Mouse (Mus musculus) CH12.LX (cell line): ENCODE data around the gene Slc31a1. TPM values are rescaled to one million over a fixed set of nuclear protein-coding genes. Genes with fewer than 3 reads are reported as not detected.

ENCODE experiments used
- DNase-seq: peaks from one replicate; pipeline ENCODE4 v3.0.0-alpha.2; 2013; ENCODE audit errors: extremely low read depth
- H3K27ac ChIP-seq: 2 replicates; pipeline ENCODE4 v1.5.1; 2012; ENCODE audit warnings: low read depth, mild to moderate bottlenecking, control low read depth, moderate library complexity; ENCODE audit not compliant: insufficient read depth
- H3K27me3 ChIP-seq: replicated peaks from 2 replicates; pipeline ENCODE3; 2012; ENCODE audit warnings: inconsistent platforms
- H3K36me3 ChIP-seq, 2 experiments: replicated peaks in 1 of 2; 2 replicates each; pipeline versions ENCODE3 to v1.6.1; 2012; ENCODE audit warnings: inconsistent platforms in 1 of 2, low read length in 1 of 2, mild to moderate bottlenecking in 1 of 2, mixed read lengths in 1 of 2, moderate library complexity in 1 of 2; ENCODE audit not compliant: control insufficient read depth in 1 of 2, insufficient read depth in 1 of 2
- H3K4me1 ChIP-seq, 2 experiments: 2 replicates each; pipeline ENCODE4 v1.6.1; 2012; ENCODE audit warnings: inconsistent platforms in 1 of 2, moderate library complexity in 1 of 2; ENCODE audit not compliant: insufficient read depth in 2 of 2, control insufficient read depth in 1 of 2
- H3K4me2 ChIP-seq: 2 replicates; pipeline ENCODE4 v1.6.1; 2012; ENCODE audit warnings: low read depth, mild to moderate bottlenecking, control low read depth; ENCODE audit not compliant: poor library complexity, insufficient read depth, severe bottlenecking
- H3K4me3 ChIP-seq, 3 experiments: fragments of 150-350 bp in 1 of 3; sonication (generic) in 1 of 3; replicated peaks in 1 of 3; 2 replicates each; pipeline versions ENCODE3 to v1.5.1; 2011 to 2012; ENCODE audit warnings: low read depth in 2 of 3, low read length in 2 of 3, mild to moderate bottlenecking in 2 of 3, moderate library complexity in 2 of 3, control low read depth in 1 of 3, improper control_type of control experiment in 1 of 3, inconsistent platforms in 1 of 3, mixed read lengths in 1 of 3; ENCODE audit not compliant: poor library complexity in 1 of 3
- H3K79me2 ChIP-seq: replicated peaks from 2 replicates; pipeline ENCODE4 v1.6.1; 2012; ENCODE audit warnings: mild to moderate bottlenecking, moderate library complexity; ENCODE audit not compliant: control insufficient read depth, poor library complexity, insufficient read depth, severe bottlenecking; ENCODE audit errors: extremely low read depth
- H3K9ac ChIP-seq: 2 replicates; pipeline ENCODE4 v1.6.1; 2012; ENCODE audit warnings: low read depth, mild to moderate bottlenecking, control low read depth, moderate library complexity; ENCODE audit not compliant: insufficient read depth
- H3K9me3 ChIP-seq: replicated peaks from 2 replicates; pipeline ENCODE3; 2012; ENCODE audit warnings: low read length, inconsistent platforms, mixed read lengths
- CHD1 ChIP-seq: IDR thresholded peaks from 2 replicates; pipeline ENCODE4 v1.6.1; 2012; ENCODE audit warnings: low read depth, low read length, improper control_type of control experiment, inconsistent platforms
- CTCF ChIP-seq, 2 experiments: IDR thresholded peaks in 1 of 2; conservative IDR thresholded peaks in 1 of 2; 2 replicates each; pipeline ENCODE4 v1.5.1; 2011 to 2012; ENCODE audit warnings: low read depth in 2 of 2, low read length in 2 of 2, improper control_type of control experiment in 1 of 2, inconsistent platforms in 1 of 2, mild to moderate bottlenecking in 1 of 2, moderate library complexity in 1 of 2
- E2F4 ChIP-seq: IDR thresholded peaks from 2 replicates; pipeline ENCODE4 v1.6.1; 2011; ENCODE audit warnings: low read depth, low read length, improper control_type of control experiment; ENCODE audit not compliant: insufficient replicate concordance
- ELF1 ChIP-seq: IDR thresholded peaks from 2 replicates; pipeline ENCODE4 v1.6.1; 2014; ENCODE audit warnings: low read depth, mild to moderate bottlenecking, inconsistent platforms, low read length, improper control_type of control experiment
- EP300 ChIP-seq: IDR thresholded peaks from 2 replicates; pipeline ENCODE4 v1.6.1; 2011; ENCODE audit warnings: low read length, improper control_type of control experiment
- HCFC1 ChIP-seq: IDR thresholded peaks from 2 replicates; pipeline ENCODE4 v1.6.1; 2012; ENCODE audit warnings: low read depth, mild to moderate bottlenecking, inconsistent platforms, low read length, improper control_type of control experiment
- IRF4 ChIP-seq: IDR thresholded peaks from 2 replicates; pipeline ENCODE4 v1.6.1; 2014; ENCODE audit warnings: low read depth, mild to moderate bottlenecking, inconsistent platforms, low read length, improper control_type of control experiment
- KAT2A ChIP-seq: IDR thresholded peaks from 2 replicates; pipeline ENCODE4 v1.6.1; 2012; ENCODE audit warnings: low read length, improper control_type of control experiment, inconsistent platforms; ENCODE audit not compliant: insufficient replicate concordance
- MAFK ChIP-seq: IDR thresholded peaks from 2 replicates; pipeline ENCODE4 v1.6.1; 2011; ENCODE audit warnings: low read length, improper control_type of control experiment; ENCODE audit not compliant: insufficient replicate concordance
- MAZ ChIP-seq: IDR thresholded peaks from 2 replicates; pipeline ENCODE4 v1.6.1; 2012; ENCODE audit warnings: low read depth, mild to moderate bottlenecking, inconsistent platforms, low read length, improper control_type of control experiment, moderate library complexity
- NELFE ChIP-seq: IDR thresholded peaks from 2 replicates; pipeline ENCODE4 v1.6.1; 2011; ENCODE audit warnings: low read depth, low read length, improper control_type of control experiment
- NRF1 ChIP-seq: IDR thresholded peaks from 2 replicates; pipeline ENCODE4 v1.6.1; 2014; ENCODE audit warnings: low read depth, mild to moderate bottlenecking, inconsistent platforms, low read length, improper control_type of control experiment, moderate library complexity
- POLR2AphosphoS2 ChIP-seq: IDR thresholded peaks from 2 replicates; pipeline ENCODE4 v1.6.1; 2011; ENCODE audit warnings: low read depth, low read length, improper control_type of control experiment
- SMC3 ChIP-seq: IDR thresholded peaks from 2 replicates; pipeline ENCODE4 v1.6.1; 2011; ENCODE audit warnings: low read depth, low read length, improper control_type of control experiment
- UBTF ChIP-seq: IDR thresholded peaks from 2 replicates; pipeline ENCODE4 v1.6.1; 2012; ENCODE audit warnings: low read depth, mild to moderate bottlenecking, inconsistent platforms, low read length, improper control_type of control experiment, moderate library complexity
- ZC3H11A ChIP-seq: IDR thresholded peaks from 2 replicates; pipeline ENCODE4 v1.6.1; 2012; ENCODE audit warnings: low read depth, mild to moderate bottlenecking, inconsistent platforms, low read length, improper control_type of control experiment
- dilution Hi-C: fragments of 300-500 bp; cut with MboI; formaldehyde crosslinking; loops from 2 replicates; pipeline ENCODE4 v1.14.3; 2020; ENCODE audit warnings: low sequenced_read_pairs; ENCODE audit not compliant: extremely low pct_unique_long_range_greater_than_20kb, extremely low pct_ligation_motif_present
- in situ Hi-C: fragments of 300-500 bp; cut with MboI; formaldehyde crosslinking; loops from 3 replicates; pipeline ENCODE4 v1.14.3; 2019; ENCODE audit warnings: low sequenced_read_pairs, low pct_ligation_motif_present, low pct_unique_long_range_greater_than_20kb, mixed read lengths
- polyA plus RNA-seq: library from polyadenylated mRNA; unstranded; fragments of >175 nt; gene quantifications from 2 replicates; pipeline ENCODE4 v1.2.1, GENCODE M21; 2012; ENCODE audit warnings: low read depth; ENCODE audit not compliant: insufficient read length
- total RNA-seq, 2 experiments: library from RNA; depleted of rRNA; stranded (reverse); fragments of 300-350 nt in 1 of 2; fragments of >200 nt in 1 of 2; gene quantifications; 2 replicates each; pipeline ENCODE4 v1.2.3; 2012 to 2014

Slc31a1 gene
- total and polyA plus RNA-seq, 3 experiments: 14.0 to 32.5 (median 19.7) TPM

- in situ Hi-C loops (no loop called here), dilution Hi-C loops (no loop called here)
- no peak overlapping the region for H3K4me3 ChIP-seq
- no peaks in the 10 kb centered on the region for H3K27me3 ChIP-seq
- no peak overlapping the region for H3K4me2 ChIP-seq
- no peak overlapping the region for H3K27ac ChIP-seq
- TF ChIP-seq NRF1 (no peak), POLR2AphosphoS2 (no peak), MAZ (no peak), SMC3 (no peak), EP300 (no peak; the same call in 1 of the 2 replicates), NELFE (no peak), HCFC1 (no peak)
- no peak overlapping the region for H3K9ac ChIP-seq
- H3K4me1 ChIP-seq: peaks cover 5 to 45% of the 10 kb centered on the region in 2 experiments; a peak in 3 of 4 replicates
- DNase-seq: no peak
- no peaks in the 10 kb centered on the region for H3K79me2 ChIP-seq
- peaks cover 33 to 64% of the 10 kb centered on the region in 2 experiments for H3K36me3 ChIP-seq
- H3K9me3 ChIP-seq: no peaks in the 10 kb centered on the region
Observed at GRCm38 (mm10) chr4:62312821-62313220, 47.7 kb upstream of the Slc31a1 start.

- no peaks in the 10 kb centered on the region for H3K9me3 ChIP-seq
- peaks cover 5 to 46% of the 10 kb centered on the region in 2 experiments; a peak in 3 of 4 replicates for H3K4me1 ChIP-seq
- H3K36me3 ChIP-seq: peaks cover 31 to 64% of the 10 kb centered on the region in 2 experiments
- H3K4me2 ChIP-seq: no peak overlapping the region
- DNase-seq: no peak
- no peak overlapping the region for H3K4me3 ChIP-seq
- no peaks in the 10 kb centered on the region for H3K27me3 ChIP-seq
- TF ChIP-seq IRF4 (no peak), NELFE (no peak), CTCF (conservative IDR thresholded peaks at IDR 0.05 in 1 of 2, IDR thresholded peaks at IDR 0.05 in 1 of 2; ENCODE audit: low read depth in 2 of 2, low read length in 2 of 2) (no peak), KAT2A (no peak), ELF1 (no peak), MAFK (no peak), ZC3H11A (no peak), CHD1 (no peak), UBTF (no peak), E2F4 (no peak)
- H3K27ac ChIP-seq: no peak overlapping the region
- dilution Hi-C loops (no loop called here), in situ Hi-C loops (no loop called here)
- no peak overlapping the region for H3K9ac ChIP-seq
- no peaks in the 10 kb centered on the region for H3K79me2 ChIP-seq
Observed at GRCm38 (mm10) chr4:62313641-62314211, 46.8 kb upstream of the Slc31a1 start.
